Mouse (Mus musculus): ENCODE results near the gene Itprid1.

Gene Itprid1

DNA sequence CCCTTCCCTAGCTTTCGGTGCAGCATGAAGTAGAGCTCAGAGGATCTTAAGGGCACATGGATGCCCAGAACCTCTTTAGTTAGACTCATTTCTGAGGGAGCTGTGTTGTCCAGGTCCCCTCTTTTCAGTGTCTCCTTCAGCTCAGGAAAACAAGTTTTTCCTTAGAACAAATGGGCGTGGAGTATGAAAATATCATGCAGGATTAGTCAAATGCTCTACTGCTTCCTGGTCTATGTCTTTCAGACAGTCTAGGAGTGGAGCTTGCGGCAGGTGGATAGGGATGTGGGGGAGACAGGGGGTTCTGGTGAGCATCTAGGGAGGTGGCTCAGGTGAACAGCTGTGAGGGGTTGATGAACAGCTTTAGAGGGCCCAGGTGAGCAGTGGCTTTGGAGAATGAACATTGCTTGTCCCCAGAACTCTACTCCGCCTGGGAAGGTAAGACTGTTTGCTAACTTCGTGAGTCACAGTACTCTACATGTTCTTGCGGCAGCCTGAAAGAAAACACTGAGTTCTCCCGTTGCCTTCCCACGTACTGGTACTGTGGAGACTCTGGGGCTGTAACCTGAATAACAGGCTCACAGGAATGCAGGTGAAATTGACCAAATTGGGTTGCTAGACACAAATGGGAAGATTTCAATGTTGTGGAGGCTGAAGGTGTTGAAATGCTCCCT lies at the start of gene Itprid1:
Itprid1 (plus strand) TSS at position 246 of the 671 bp plus-strand sequence.
- DNase-seq (ENCODE audit: low spot score) = peak; percentile 38

GRCm38 (mm10) chr6:55789557-55789956 lies 47.1 kb upstream of the Itprid1 start:
- DNase-seq (ENCODE audit: low spot score) = no peak

GRCm38 (mm10) chr6:55791852-55792496 lies 44.7 kb upstream of the Itprid1 start:
- no peak for DNase-seq (ENCODE audit: low spot score)

DNA sequence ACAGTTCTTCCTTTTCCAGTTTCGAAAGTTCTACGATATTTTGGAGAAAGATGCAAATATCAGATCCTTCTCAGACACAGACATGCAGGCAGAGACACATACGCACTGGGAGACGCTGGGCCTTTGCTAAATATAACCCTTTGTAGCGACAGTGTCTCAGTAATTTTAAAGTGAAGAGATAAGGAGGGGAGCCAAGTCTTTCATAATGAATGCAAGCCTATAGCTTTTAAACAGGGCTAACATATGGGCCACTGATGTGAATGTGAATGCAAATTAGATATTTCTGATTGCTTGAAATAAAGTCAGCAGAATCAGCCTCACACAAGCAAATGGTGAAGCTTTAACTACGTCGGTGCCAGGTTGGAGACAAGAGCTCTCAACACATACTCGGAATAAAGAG lies 44.2 kb upstream of the Itprid1 start:
- no peak for DNase-seq (ENCODE audit: low spot score)

GRCm38 (mm10) chr6:55802686-55803085 lies 34.0 kb upstream of the Itprid1 start:
- no peak for DNase-seq (ENCODE audit: low spot score)

- DNase-seq (ENCODE audit: low spot score) = no peak
Observed at GRCm38 (mm10) chr6:55803357-55803756, 33.3 kb upstream of the Itprid1 start.

GRCm38 (mm10) chr6:55803991-55804680 lies 32.6 kb upstream of the Itprid1 start:
- no peak for DNase-seq (ENCODE audit: low spot score)

DNA sequence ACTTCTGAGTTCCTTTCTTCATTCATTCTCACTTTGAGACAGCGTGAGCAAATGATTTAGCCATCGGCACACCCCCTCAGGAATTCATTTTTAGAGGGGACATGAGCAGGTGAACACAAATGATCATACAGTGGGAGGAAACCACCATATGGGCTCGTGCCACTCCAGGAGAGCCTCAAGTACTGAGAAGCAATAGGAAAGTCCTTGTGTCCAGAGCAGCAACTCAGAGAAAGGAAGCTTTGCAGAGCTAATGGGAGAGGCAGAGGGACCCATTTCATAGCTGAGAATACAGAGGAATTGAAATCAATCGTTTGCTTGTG lies 32.1 kb upstream of the Itprid1 start:
- no peak for DNase-seq (ENCODE audit: low spot score)

- DNase-seq (ENCODE audit: low spot score) = no peak
Observed at GRCm38 (mm10) chr6:55805291-55806137, 31.2 kb upstream of the Itprid1 start.

DNA sequence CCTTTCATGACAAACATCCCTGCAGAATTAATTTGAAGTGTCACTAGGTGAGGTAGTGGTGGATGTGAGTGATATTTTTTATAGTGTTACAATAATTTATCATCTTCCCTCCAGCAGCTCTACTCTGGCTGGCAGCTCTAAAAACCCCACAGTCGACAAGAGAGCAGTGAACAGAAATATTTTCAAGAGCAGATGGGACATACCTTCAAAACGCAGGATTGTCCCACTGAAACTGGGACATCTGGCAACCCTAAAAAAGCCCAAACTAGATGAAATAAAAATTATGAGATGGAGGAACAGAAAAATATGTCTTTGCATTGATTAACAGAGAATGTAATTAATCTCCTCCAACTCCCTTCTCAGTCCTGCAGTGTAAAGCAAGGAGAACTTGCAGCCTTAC lies 30.2 kb upstream of the Itprid1 start:
- DNase-seq (ENCODE audit: low spot score) = no peak

GRCm38 (mm10) chr6:55808692-55809091 lies 28.0 kb upstream of the Itprid1 start:
- no peak for DNase-seq (ENCODE audit: low spot score)

DNA sequence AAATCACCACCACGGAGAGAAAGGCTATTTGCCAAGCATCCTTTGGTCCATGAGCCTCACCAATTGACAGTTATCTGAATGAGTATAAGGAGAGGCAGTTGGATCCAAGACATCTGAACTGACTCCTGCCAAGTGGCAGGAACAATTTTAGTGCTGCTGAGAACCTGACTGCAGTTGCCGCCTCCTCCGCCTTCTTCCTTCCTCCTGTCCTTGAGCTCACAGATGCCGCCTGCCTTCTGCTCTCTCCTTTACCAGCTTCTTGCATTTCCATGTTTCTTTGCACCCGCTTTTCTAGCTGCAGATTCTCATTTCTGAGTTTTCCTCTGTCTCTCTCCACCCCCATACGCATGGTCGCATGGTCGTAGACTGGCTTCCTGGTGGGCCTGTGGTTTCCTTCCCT lies 25.5 kb upstream of the Itprid1 start:
- no peak for DNase-seq (ENCODE audit: low spot score)

DNA sequence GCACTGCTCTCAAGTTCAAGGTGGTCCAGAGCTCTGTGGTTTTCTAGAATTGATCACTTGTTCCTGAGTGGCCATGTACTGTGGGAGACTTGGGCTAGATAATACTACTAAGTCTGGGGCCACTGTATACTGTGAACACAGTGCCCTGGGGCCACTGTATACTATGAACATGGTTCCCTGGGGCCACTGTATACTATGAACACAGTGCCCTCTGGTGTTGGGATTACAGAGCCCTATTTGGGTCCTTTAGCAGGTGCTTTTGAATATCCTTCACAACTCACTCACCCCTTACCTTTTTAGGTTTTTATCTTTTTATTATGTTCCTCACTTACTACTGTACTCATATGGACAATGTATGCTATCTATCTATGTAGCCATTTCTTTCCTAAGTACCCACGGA lies 24.3 kb upstream of the Itprid1 start:
- DNase-seq (ENCODE audit: low spot score) = no peak

GRCm38 (mm10) chr6:55814184-55814926 lies 22.3 kb upstream of the Itprid1 start:
- DNase-seq (ENCODE audit: low spot score) = no peak

GRCm38 (mm10) chr6:55816911-55817310 lies 19.8 kb upstream of the Itprid1 start:
- DNase-seq (ENCODE audit: low spot score) = no peak

DNA sequence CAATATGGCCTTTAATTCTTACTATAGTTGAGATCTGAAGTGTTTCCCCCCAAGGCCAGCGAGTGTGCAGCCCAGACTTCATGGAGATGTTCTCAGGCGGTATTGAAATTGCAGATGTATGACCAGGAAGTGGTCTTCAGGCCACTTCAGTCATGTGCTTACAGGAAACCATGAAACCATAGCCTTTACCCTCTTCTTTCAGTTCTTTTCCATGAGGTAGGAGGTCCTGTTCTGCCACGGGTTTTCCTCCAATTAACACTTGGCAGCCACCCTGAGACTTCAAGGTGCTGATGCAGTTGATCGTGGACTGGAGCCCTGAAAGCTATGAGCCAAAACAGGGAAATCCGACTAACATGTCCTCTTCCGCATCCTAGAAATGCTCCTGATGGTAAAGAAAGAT lies 7.0 kb upstream of the Itprid1 start:
- no peak for DNase-seq (ENCODE audit: low spot score)

GRCm38 (mm10) chr6:55852589-55852988 lies 15.9 kb downstream of the Itprid1 start:
- no peak for DNase-seq (ENCODE audit: low spot score)

DNA sequence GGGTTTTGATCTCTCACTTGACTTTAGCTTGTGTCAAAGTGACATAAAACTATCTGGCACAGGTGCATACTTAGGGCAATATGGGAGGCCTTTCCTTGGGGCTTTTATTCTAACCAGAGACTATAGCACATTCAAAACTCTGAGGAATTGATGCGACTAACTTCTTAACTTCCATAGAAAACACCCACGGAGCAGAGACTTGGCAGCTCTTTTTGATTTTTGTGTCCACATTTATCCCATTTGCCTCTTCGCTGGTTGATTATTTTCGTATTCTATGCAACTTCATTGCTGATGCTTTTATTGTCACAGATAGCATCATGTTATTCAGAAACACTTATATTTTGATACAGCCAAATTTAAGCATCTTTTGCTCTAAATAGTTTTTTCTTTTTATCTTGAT lies 19.4 kb downstream of the Itprid1 start:
- DNase-seq (ENCODE audit: low spot score) = no peak

DNA sequence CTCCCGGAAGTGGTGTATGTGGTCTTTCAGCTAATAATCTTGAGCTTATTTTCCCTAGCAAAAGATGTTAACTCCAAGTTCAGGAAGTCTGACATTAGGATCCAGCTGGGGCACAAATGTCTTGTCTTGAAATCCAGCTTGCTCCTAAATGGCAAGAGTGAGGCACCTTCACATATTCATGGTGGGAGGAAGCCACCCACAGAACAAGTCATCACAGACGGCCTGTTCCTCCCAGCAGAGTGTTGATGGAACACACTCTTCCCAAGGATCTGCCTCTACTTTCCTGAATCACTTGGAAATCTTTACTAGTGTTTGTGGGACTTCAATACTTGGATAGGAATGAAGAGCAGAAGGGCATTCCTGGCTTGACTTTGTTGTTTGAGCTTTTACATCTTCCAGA lies 28.5 kb downstream of the Itprid1 start:
- no peak for DNase-seq (ENCODE audit: low spot score)

DNA sequence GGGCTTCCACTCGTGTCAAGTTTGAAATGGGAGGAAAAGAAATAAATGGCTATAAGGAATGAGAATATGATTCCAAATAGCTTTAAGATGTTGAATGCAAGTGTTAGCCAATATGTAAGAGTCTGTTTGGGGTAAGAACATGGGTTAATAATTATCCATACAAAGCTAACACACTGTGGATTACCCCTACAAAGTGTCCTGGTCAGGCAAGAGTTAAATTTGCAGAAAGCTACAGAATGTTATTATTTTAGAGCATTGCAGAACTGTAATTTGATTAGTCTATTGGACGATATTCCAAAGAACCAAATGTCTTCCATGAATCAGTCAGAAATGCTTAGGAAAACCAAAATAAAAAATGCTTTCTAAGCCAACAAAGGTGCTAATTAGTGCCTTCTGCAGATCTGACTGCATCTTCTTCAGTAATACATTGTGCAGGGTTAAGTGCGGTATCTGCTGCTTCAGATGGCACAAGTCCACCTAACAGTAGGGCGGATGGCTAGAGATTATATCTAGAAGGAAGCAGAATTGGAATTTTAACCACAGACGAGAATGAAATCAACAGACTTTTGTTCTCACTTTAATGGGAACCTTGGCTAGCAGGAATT lies 42.8 kb downstream of the Itprid1 start:
- DNase-seq (ENCODE audit: low spot score) = no peak

- peak; percentile 12 for DNase-seq (ENCODE audit: low spot score)
Observed at GRCm38 (mm10) chr6:55880886-55881285, 44.2 kb downstream of the Itprid1 start.

All from lung, postnatal 25 days (tissue).